Mouse (Mus musculus): Measurements from ENCODE around the gene Dcaf17.

The Dcaf17 gene

DNA sequence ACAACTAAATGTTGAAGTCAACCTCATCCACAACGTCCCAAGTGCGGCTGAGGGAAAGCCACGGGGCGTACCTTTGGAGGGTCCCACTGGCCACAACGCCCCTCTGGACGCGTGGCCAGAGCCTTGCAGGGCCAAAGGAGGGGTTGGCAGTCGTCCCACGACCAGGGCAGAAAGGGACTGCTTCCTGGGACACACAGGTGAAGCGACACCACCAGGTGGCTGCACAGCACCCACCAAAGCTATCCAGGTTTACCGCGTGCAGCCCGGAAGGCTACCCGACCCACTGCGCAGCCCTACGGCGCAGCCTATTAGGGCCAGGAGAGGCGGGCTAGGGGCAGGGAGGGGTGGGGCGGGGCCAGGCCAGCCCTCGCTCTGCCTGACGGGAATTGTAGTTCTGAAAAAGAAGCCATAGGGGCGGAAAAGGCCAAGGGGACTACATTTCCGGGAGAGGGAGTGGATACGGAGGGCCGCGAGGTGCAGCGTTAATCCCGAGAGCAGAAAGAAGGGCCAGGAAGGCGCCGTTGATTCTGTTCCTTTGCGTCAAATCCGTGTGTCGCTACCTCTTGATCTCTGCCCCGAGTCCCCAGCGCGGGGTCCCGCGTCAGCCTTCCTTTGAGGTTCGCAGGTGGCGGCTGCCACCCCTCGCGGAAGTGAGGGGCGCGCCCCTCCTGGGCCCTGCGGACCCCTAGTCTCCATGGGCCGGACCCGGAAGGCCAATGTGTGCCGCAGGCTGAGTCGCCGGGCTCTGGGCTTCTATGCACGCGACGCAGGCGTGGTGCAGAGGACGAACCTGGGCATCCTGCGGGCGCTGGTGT is at the start of gene Dcaf17, which contains the start of gene Mettl8:
Gene Dcaf17 (plus strand): TSS at position 29 of the 815 bp plus-strand sequence.
Gene Mettl8 (minus strand): TSS at position 284 of the 815 bp plus-strand sequence.
- peak; percentile 97 for ATAC-seq (ENCODE audit: insufficient number of reproducible peaks, low FRiP score, low TSS enrichment)

DNA sequence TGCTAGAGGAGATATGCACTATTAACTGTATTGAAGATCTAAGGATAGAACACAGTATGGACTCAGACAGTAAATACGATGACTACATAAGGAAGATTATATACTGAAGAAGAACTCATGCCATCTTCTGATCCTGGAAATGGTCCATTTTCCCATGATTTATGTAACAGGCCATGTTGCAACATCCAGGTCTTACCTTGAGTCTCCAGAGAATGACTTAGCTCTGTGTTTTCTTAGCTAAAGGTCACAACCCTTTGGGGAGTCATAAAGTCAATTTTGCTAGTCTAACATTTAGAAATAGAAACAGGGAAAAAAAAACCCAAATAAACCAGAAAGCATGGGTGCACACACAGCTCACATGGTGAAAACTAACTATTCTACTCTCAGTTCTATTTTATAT is 43.3 kb upstream of the Dcaf17 start:
- no peak for ATAC-seq (ENCODE audit: insufficient number of reproducible peaks, low FRiP score, low TSS enrichment)

DNA sequence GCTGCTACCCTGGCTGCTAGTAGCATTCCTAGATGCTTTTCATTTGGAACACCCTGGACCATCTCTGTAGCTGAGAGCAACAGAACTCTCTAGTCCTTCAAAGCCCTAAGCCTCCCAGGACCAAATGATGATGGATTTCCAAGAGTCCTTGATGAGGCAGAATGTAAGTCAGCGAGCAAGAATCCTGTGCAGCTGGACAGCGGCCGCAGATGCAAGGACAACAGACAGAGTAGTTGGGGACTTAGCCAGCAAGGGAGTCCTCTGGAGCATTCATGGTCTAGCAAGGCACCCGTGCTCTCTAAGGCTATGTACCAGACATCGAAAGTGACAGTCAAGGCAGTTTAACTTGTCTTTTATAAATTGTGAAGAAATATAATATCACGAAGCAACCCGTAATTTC is 41.6 kb upstream of the Dcaf17 start:
- ATAC-seq (ENCODE audit: insufficient number of reproducible peaks, low FRiP score, low TSS enrichment): no peak

DNA sequence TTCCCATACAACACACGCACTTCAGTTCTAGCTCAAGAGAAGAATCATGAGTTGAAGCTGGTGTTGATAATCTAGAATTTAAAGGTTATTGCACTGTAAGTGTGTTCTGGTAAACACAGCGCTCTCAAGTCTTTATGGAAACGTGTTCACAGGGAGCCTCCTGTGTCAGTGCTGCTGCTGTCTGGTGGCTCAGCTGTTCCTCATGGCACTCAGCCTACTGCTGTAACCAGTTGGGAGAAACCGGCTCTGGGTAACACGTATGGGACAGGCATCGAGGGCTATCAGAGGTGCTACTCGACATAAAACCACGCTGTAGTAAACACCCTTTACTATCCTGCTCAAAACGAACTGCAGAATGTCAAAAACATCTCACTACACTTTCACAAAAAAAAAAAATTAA is 35.9 kb upstream of the Dcaf17 start:
- peak; percentile 70; the same call in 1 of the 2 replicates for ATAC-seq (ENCODE audit: insufficient number of reproducible peaks, low FRiP score, low TSS enrichment)

DNA sequence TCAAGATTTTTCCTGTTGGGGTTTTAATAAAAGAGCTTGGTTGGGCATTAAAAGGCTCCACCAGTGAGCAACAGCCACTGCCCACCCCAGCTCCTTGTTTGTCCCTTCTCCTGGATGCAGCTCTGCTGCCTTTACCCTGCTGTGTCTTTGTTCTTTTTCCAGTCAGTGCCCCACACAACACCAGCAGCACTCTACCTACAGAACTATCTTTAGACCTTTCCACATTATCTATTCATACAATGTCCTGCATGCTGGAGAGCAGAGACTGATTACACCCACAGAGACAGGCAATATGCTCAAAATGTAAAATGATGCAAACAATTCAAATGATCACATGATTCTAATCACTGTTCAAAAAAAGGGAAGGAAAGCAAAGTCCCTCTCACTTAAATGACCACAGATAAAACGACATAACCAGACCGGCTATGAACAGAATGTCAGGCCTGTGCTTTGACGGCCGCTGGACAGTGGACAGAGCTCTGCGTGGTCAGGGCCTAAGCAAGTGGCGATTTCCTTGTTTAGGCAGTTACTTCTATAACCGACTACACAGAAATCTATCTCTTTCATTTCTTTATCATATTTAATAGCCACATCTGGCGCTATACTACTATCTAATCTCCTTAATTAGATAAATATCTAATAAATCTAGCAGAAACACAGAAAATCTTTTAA is 35.3 kb upstream of the Dcaf17 start:
- no peak for ATAC-seq (ENCODE audit: insufficient number of reproducible peaks, low FRiP score, low TSS enrichment)

DNA sequence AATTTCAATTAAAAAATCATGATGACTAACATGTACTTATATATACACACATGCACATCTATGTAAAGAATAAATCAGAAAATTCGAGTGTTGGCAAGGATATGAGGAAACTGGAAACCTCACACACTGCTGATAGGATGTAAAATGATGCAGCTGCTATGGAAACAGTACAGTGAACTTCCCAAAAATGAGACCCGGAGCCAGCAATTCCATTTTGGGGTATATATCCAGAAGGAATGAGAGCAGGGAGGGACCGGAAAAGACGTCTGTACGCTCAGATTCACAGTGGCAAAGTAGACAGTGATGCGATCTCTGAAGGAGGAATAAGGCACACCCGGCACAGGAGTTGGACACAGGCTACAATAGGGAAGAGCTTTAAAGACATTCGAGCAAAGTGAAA is 34.5 kb upstream of the Dcaf17 start:
- no peak for ATAC-seq (ENCODE audit: insufficient number of reproducible peaks, low FRiP score, low TSS enrichment)

DNA sequence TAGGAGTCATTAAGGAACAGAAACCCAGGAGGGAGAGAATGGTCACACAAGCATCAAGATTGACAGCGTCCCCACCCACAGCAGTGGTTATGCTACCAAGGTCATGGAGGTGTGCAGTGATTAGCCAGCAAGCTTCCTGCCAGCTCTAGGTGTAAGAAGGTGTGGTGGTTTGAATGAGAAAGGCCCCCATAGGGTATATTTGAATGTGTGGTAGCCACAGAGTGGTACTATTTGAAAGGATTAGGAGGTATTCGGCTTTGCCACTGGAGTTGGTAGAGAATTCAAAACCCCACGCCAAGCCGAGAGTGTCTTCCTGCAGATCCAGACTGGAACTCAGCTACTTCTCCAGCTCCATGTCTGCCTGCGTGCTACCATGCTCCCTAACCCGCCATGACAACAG is 32.1 kb upstream of the Dcaf17 start:
- ATAC-seq (ENCODE audit: insufficient number of reproducible peaks, low FRiP score, low TSS enrichment): no peak; the same call in 1 of the 2 replicates

DNA sequence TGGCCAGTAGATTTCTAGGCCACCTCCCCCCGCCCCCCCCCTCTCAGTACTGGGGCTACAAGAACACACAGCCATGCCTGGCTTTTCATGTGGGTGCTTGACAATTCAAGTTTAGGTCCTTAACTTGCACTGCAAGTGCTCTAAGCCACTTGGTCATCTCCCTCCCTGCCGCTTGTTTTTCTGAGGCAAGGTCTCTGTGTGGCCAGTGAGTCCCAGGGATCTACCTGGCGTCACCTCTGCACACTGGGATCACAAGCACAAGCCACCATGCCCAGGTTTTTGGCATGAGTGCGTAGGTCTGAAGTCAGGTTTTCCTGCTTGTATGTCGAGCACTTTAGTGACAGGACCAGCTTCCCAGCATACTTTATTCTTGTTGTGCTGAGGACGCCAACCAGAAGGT is 31.1 kb upstream of the Dcaf17 start:
- ATAC-seq (ENCODE audit: insufficient number of reproducible peaks, low FRiP score, low TSS enrichment): no peak

DNA sequence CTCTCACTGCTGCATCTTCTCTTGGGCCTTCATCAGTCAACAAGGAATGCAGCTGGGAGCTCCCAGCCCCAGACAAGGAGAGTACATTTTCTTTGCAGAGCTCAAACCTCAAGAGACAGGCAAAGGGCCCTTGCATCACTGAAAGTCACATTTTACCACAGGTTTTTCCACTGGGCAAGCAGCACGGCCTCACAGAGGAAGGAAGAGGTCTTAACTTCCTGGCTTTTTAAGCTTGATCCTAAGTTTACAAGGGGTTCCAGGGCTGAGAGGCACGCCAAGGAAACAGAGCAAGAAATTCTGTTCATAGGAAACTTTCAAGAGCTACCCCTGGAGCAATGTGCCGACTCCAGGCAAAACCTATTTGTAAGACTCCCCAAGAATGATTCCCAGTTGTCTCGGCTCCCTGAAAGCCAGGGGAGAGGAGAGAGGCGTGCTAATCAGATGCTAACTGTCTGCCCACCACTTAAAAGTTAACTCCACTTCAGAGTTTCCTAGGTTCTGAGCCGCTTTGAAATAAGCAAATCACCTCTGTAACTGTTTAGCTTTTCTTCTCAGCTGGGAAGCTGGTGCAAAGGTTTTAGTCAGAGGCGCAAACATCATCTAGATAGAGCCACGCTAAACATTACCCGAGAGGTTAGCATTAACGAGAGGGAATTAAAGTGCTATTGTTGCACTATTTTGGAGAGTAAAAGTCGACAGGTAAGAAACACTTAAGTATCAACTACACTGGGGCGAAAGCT is 29.4 kb upstream of the Dcaf17 start:
- ATAC-seq (ENCODE audit: insufficient number of reproducible peaks, low FRiP score, low TSS enrichment): no peak

DNA sequence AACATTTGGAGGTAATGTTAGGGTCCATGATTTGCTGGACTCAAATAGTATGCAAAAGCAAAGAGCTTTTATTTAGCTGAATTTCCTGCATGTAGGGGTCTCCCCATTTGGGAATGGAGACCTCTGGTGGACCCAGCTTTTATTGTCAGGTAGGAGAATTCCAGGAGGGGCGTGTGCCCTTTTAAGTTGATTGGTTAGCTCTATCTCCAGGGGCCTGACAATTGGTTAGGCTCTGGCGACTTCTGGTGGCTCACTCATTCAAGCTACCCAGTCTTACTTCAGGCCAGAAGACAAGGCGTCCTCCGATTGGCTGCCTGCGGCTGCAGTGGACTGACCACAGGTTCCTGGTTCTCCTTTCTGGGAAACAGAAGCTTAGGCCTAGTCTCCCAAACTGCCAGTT is 28.3 kb upstream of the Dcaf17 start:
- ATAC-seq (ENCODE audit: insufficient number of reproducible peaks, low FRiP score, low TSS enrichment): no peak

DNA sequence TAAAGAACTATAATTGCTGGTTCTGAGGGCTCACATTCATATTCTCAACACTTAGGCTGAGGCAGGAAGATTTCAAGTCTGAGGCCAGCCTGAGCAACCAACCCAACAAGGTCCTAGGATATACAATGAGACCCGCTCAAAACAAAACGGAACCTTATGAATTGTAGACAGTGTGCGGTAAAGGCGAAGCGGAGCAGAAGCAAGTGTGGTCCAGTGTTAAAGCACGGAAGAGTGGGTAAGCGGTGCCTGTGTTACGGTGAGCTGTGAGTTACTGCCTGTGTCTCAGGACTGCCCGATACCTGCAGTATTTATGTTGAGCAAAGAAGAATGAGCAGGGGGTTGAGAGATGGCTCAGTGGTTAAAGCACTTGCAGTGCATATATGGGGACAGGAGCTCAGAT is 27.5 kb upstream of the Dcaf17 start:
- no peak for ATAC-seq (ENCODE audit: insufficient number of reproducible peaks, low FRiP score, low TSS enrichment)

DNA sequence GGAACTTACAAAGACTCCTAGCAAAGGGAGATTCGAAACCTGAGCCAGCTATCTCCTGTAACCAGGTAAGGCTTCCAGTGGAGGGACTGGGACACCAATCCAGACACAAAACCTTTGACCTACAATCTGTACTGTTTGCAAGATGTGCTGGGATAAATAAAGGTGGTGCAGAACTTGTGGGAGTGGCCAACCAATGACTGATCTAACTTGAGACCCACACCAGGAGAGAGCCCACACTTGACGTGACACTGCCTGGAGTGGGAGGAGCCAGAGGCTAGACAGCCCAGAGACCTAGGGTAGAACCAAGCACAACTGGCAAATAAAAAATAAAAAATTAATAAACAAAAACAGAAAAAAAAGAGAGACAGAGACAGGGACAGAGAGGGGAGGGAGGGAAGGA is 24.5 kb upstream of the Dcaf17 start:
- no peak for ATAC-seq (ENCODE audit: insufficient number of reproducible peaks, low FRiP score, low TSS enrichment)

DNA sequence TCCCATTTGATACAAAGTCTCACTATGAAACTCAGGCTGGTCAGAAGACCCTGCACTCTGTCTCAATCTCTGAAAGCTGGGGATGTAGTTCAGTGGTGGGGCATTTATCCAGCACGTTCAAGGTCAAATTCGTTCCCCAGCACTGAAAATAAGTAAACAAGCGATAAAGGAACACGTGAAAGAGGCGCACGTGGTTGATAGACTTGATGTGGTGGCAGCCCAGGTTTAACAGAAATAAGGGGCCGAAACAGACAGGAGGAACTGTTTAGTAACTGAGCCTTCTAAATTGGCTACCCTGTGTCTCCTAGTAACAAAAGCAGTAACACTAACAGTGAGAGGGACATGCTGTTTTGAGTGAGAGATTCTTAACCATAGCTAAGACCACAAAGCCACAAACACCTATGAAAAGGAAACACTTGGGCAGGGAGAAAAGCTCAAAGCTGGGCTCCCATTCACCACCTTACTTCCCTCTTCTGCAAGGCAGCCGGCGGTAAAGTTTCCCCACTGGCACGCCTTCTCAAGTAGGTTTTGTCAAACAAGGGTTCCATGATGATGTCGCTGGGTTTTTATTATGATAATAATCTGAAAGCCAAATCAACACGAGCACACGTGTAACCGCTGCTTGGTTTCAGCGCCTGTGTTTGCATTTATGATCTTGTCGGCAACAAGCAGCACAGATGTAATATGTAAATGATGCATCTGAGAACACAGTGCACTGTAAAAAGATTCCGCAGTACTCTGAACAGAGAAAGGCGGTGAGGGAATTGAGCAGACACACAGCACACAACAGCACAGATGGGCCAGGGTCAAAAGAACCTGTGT is 22.9 kb upstream of the Dcaf17 start:
- no peak for ATAC-seq (ENCODE audit: insufficient number of reproducible peaks, low FRiP score, low TSS enrichment)

DNA sequence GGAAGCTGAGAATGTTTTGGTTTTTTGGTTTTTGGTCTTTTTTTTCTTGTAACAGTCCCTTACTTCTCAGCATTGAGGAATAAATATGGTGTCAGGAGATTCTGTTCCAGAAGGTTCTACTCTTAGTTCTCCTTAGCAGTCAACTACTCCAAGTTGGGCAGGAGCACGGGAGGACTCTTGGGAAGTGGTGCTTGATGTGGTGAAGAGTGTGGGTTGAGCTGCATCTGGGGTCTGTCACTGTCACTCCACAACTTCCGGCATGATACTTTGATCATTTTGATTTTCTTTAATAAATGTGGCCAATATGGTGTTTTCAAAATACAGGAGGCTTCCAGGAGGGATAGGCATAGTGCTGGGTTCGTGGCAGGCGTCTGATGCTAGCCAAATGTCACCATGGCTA is 22.1 kb upstream of the Dcaf17 start:
- ATAC-seq (ENCODE audit: insufficient number of reproducible peaks, low FRiP score, low TSS enrichment): no peak

DNA sequence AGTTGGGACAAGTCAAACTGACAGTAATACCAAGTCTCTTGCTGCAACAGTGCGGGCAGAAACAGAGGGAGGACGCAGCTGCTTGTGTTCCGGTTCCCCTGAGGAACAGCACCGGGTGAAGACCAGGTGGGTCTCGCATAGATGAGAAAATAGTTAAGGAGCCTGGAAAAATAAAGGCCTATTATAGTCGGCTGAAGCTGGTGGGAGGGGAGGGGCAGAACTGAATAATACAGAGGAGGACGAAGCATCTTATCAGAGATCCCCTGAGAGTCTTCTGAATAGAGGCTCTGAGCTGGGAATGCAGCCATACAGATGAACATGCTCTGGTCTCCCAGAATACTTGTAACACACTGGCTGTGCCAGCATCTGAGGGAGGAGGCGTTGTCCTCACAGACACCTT is 21.1 kb upstream of the Dcaf17 start:
- ATAC-seq (ENCODE audit: insufficient number of reproducible peaks, low FRiP score, low TSS enrichment): no peak

DNA sequence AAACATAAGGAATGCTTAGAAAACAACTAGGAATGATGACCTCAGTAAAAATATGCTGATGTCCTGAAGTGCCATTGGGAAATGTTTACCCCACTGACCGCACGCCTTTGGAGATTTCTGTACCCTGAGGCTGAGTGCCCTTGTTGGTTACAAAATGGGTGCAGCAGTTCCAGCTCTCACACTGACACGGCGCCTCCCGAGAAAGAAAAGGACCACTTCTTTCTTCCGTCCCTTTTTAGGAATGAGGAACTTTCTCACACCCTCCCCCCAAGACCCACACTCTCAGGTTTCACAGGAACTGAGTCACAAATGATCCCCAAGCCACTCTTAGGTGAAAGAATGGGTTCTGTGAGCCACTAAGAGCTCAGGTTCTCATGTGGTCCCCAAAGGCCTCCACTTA is 17.7 kb upstream of the Dcaf17 start:
- no peak for ATAC-seq (ENCODE audit: insufficient number of reproducible peaks, low FRiP score, low TSS enrichment)

DNA sequence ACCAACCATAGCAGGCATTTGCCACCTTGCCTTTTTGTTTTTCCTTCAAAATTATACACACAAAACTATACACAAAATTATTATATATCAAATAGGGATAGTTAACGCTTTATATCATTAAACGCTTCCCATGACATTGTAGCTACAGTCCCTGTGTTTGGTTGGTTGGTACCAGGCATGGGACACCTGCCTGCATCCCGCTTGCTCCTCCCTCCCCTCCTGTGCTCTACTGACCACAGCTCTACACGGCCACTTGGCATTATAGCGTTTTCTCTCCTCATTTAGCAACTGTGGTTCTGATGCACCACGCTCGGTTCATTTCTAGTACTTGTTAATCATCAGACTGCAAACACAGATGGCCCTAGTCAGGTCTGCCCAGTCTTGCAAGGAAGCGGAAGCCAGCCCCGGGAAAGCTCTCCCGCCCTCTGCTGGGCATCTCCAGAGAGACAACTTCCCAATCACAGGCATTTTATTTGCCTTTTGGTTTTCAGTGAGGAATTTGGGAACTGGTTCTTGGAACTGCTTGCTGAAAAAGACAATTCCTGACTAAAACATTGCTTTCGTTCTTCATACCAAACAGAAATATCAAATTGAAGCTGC is 15.5 kb upstream of the Dcaf17 start:
- ATAC-seq (ENCODE audit: insufficient number of reproducible peaks, low FRiP score, low TSS enrichment): peak; percentile 93

DNA sequence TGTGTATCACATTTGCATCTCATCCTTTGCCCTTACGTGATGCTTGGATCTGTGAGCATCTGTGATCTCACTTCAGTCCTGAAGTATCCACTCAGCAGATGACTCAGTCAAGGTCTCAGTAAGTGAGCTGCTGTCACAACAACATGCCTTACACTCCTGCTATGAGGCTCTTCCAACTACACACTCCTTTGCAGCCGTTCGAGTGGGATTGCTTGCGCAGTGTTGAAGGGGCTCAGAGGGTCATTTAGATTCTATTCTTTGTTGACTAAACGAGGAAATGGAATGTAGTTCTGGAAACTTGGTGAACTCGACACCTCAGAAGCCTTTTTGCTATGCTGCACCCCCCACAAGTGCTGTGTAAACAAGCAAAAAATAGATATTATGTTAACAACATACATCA is 9.0 kb upstream of the Dcaf17 start:
- ATAC-seq (ENCODE audit: insufficient number of reproducible peaks, low FRiP score, low TSS enrichment): no peak

DNA sequence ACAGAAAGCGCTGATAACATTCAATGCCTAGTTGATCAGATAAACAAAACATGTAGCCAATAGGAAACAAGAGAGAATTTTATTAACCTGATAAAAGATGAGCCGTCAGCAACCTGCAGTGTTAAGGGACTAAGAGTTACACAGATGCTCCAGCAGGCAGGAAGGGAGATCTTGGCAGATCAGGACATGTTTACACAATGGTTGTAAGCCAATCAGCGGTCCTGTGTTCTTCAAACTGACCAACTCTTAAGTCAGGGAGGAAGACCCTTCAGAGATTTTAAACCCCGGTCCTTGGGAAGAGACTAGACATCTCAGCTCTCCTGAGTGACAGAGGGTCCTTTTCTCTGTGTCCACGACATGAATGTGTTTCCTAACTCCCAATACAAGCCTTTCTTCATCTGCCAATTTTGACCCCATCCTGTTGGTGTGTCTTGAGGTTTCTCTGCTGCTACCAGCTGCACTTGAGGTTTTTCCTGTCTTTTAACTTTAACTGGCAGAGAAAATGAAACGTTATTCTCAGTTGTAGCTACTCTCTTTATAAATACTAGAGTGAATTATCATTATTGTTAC is 8.3 kb upstream of the Dcaf17 start:
- ATAC-seq (ENCODE audit: insufficient number of reproducible peaks, low FRiP score, low TSS enrichment): no peak

DNA sequence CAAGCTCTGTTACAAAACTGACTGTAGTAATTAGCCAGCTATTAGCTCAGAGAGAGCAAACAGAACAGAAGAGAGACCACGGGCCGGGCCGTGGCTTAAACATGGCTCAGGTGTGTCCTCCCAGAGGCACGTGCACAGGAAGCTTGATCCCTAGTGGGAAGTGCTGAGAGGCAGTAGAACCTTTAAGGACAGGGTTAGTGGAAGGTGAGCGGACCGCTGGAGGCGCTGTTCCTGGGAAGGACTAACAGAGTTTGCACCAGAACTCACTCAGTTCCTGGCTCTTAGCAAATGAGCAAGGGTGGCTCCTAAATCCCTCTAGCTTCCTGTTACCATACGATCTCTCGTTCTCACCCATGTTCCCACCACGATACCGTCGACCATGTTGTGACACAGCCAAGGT is 6.2 kb upstream of the Dcaf17 start:
- ATAC-seq (ENCODE audit: insufficient number of reproducible peaks, low FRiP score, low TSS enrichment): no peak
